Mouse (Mus musculus) cerebellum, postnatal 10 days (tissue): ENCODE results near the gene Gid8.

Experiments used
- DNase-seq, 2 experiments: peaks; one replicate each; pipeline ENCODE4 v3.0.0; 2021; ENCODE audit warnings: mixed read lengths in 2 of 2

The Gid8 gene

DNA sequence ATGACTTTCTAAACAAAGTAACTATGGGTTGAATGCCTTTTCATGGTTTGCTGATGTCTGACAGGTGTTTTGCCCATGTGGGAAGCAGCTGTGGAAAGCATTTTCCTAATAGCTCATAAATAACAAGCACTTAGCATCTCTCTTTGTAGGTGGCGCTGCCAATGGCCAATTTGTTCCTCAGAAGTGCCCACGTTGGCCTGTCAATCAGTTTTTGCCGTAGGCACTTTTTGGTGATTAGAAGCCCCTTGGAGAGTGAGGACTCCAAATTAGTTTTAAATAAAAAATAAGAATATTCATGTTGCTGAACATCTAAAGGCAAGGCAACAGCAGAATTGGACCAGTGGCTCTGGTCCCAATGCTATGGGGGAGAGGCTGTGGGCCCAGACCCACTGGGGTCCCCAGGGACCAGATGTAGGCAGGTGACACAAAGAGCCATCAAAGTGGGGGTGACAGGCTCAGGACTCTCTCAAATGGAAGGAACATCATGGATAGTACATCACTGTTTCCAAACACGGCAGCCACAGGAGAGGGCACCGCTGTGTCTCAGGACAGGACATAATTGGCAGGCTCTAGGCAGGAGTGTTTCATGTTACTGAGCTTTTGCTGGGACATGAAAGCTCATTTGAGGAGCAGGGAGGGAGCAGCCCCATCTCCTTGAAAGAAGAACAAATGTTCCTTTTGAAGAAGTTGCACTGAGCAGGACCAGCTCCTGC, 45.2 kb downstream of the Gid8 start:
- DNase-seq = no peak

DNA sequence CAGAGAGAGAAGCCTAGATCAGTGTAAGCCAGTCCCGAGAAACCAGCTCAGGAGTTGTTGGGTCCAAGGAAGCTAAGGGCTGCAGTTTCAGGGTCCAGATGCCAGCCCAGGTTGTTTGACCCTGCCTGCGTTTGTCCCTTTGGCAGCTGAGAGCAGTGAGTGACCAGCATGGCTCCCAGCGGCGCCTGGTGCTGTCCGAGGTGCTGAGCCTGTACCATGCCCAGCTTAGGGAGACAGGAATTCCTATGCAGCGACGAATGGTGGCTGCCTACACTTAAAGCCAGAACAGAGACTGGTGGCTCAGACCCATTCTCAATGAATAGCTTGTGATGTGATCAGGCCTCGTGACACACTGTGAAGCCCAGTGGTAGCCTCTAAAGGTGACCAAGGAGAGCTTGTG, 46.0 kb downstream of the Gid8 start:
- DNase-seq = peak in 1 of 2 experiments; percentile 27

DNA sequence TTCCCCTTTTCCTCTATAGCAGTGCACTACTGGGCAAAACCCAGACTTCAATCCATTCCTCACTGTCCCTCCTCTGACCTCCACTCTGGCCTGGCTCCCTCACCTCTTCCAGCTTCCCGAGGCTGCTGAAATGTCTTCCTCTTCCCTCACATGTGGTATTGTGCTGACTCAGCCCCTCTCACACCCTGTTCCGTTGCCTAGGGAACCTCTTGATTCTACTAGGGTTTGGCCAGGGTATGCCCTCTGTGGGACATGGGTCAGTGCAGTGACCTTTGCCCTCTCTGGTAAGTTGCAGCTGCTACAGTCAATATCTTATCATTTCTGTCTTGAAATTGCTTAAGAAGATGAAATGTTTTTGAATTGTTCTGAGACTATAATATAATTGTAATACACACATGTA, 46.9 kb downstream of the Gid8 start:
- no peak for DNase-seq

DNA sequence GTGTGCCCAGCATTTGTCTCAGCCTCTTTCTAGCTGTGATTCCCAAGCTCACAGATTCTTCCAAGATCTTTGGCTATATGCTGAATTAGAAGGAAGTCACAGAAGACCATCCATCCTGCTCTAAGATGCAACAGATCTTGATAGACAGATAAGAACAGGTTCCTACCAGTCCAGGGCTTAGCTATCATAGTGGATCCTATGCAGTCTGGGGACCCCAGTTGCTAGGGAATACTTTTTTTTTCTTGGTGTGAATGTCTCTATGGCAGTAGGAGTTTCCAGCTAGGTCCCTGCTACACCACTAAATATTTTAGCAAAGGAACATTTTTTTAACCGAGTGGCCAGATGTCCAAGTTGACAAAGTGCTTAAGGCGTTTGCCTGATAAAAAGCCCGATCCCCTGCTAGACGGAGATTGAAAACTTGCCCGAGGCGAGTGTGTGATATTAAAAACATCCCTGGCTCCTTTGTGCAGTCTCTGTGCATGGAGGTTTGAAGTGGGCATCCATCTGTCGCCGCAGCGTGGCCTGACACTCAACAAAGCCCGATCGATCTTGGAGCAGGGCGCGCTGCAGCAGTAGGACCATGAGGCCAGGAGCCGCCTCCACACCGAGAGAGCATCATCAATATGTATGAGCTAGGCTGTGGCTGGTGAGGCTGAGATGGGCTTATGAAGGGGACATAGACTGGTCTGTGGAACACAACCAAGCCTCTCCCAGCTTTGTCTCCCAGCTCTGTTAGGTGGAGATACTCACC, 48.8 kb downstream of the Gid8 start:
- DNase-seq = peak; percentile 50 to 52

DNA sequence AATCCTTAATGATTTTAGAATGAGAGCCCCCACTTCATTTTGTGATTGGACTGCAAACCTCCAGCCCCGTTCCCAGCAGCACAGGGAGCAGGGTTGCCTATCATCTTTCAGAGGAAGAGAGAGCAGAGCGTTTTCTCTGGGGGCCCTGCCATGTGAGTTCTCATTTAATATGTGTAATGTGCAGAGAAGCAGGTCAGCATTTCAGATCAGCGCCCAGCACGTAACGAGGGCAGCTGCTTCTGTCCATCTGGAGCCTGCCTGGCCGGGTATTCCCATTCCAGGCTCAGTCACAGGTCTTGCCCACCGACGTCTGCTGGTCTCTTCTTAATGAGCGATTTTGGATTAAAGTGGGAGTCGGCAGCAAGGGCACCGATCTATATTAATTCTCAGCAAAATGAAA, 55.1 kb downstream of the Gid8 start:
- DNase-seq = peak; percentile 79 to 82

DNA sequence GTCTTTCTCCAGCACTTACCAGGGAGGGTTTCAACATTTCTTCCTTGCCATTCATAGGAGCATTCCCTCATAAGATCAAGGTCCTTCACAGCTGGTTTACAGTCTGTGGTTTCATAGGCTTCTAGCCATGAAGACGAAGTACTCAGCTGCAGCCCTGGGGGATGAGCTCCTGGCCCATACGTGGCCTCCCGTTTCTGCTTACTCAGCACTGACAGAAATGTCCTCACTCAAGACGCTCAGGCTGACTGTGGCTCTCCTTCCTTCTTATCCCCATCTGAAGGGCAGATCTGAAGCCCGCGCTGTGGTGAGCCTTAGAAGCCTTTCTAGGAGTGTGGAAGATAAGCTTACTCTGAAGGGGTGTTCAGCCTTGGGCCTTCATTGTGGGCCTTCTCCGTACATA, 55.8 kb downstream of the Gid8 start:
- no peak for DNase-seq
